In the genomic region with DNA sequence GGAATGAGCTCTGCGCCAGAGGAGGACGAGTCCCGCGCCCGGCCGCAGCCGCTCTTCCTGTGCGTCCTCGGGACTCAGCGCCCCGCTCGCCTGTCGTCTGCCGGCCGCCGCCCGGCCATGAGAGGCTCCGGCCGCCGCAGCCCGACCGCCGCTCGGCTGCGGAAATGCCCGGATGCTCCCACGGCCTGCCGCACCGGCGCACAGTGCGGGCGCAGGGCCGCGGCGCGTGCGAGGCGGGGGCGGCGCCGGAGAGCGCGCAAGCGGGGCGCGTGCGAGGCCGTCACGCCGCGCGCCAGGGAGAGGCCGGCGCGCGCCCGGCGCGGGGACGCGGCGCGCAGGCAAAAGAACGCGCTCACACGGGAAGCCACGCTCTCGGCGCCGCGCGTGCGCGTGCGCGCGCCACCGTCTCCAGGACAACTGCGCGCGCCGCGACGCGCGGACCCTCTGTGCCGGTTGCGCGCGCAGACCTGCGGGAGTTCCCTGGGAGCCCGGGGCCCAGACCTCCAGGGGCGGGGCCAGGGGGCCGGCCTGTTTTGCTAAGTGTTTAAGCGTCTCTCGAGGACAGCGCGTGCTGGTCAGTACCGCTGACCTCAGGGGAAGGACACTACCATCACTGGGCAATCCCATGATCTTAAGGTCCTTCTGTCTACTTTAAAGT, we compare ENCODE assay signal across 8 mouse cellular contexts. TPM values are rescaled to one million over a fixed set of nuclear protein-coding genes. Genes with fewer than 3 reads are reported as not detected.
DNase-seq lines count a peak whose midpoint lies in the region; ATAC-seq lines count a peak whose summit lies in the region.

A gene (minus strand): TSS at position 174 of the 658 bp plus-strand sequence.

- peak within 1 kb of the TSS; percentile 80 for H3K4me3 ChIP-seq in forebrain, embryonic 11.5 days (ENCODE audit: low read depth, low read length)
- H3K4me3 ChIP-seq in heart, embryonic 16.5 days (ENCODE audit: low read length) = peak within 1 kb of the TSS; percentile 89
- H3K4me3 ChIP-seq in liver, embryonic 15.5 days (replicated peaks) = peak within 1 kb of the TSS; percentile 62
- peak within 1 kb of the TSS; percentile 81 for H3K4me3 ChIP-seq in neural tube, embryonic 11.5 days (ENCODE audit: low read depth, low read length)

- peak within 1 kb of the TSS; percentile 82 for H3K9ac ChIP-seq in forebrain, embryonic 11.5 days (ENCODE audit: low read length)
- peak within 1 kb of the TSS; percentile 88 for H3K9ac ChIP-seq in heart, embryonic 16.5 days (ENCODE audit: low read length)
- peak within 1 kb of the TSS; percentile 30; the same call in 1 of the 2 replicates for H3K9ac ChIP-seq in liver, embryonic 15.5 days
- H3K9ac ChIP-seq in neural tube, embryonic 11.5 days (ENCODE audit: low read length) = peak within 1 kb of the TSS; percentile 77

- DNase-seq in CD4-positive helper T cell, adult 2 months (ENCODE audit: low read depth, low spot score) = peak; percentile 34
- DNase-seq in brain, embryonic 18.5 days (ENCODE audit: low read depth, low spot score) = peak; percentile 80
- peak; percentile 95 for DNase-seq in forebrain, embryonic 11.5 days (ENCODE audit: low spot score)
- DNase-seq in kidney, postnatal 36 days = peak; percentile 97 to 98
- DNase-seq in neural tube, embryonic 11.5 days (ENCODE audit: low spot score) = peak; percentile 95
- peak; percentile 76 for DNase-seq in telencephalon, adult 2 months (ENCODE audit: low read depth, low spot score)

- peak within 1 kb of the TSS; percentile 63 for H3K27ac ChIP-seq in forebrain, embryonic 11.5 days (ENCODE audit: low read depth, low read length)
- H3K27ac ChIP-seq in heart, embryonic 16.5 days (ENCODE audit: low read length) = peak within 1 kb of the TSS; percentile 71
- H3K27ac ChIP-seq in liver, embryonic 15.5 days (replicated peaks) = no peak within 1 kb of the TSS
- H3K27ac ChIP-seq in neural tube, embryonic 11.5 days (ENCODE audit: low read depth, low read length) = peak within 1 kb of the TSS; percentile 77

- H3K4me1 ChIP-seq in forebrain, embryonic 11.5 days (replicated peaks; ENCODE audit: control insufficient read depth, insufficient read depth, low read length) = 0 out of 2 replicates have a peak, but pooled peaks cover 2% of the 10 kb centered on the region
- H3K4me1 ChIP-seq in heart, embryonic 16.5 days (ENCODE audit: control insufficient read depth, insufficient read depth, low read length) = peaks cover 2% of the 10 kb centered on the region; the same call in 1 of the 2 replicates
- peaks cover 4% of the 10 kb centered on the region; the same call in 1 of the 2 replicates for H3K4me1 ChIP-seq in liver, embryonic 15.5 days (replicated peaks)
- peaks cover 2% of the 10 kb centered on the region; the same call in 1 of the 2 replicates for H3K4me1 ChIP-seq in neural tube, embryonic 11.5 days (ENCODE audit: control insufficient read depth, insufficient read depth, low read length)

- H3K27me3 ChIP-seq in forebrain, embryonic 11.5 days (ENCODE audit: control insufficient read depth, insufficient read depth, low read length) = no peaks in the 10 kb centered on the region; the same call in 1 of the 2 replicates
- peaks cover 6% of the 10 kb centered on the region for H3K27me3 ChIP-seq in heart, embryonic 16.5 days (ENCODE audit: control insufficient read depth, insufficient read depth, low read length)
- H3K27me3 ChIP-seq in liver, embryonic 15.5 days = peaks cover 67% of the 10 kb centered on the region
- H3K27me3 ChIP-seq in neural tube, embryonic 11.5 days (ENCODE audit: control insufficient read depth, insufficient read depth, low read length) = peaks cover 5% of the 10 kb centered on the region

- no peaks in the 10 kb centered on the region for H3K9me3 ChIP-seq in forebrain, embryonic 11.5 days (ENCODE audit: control insufficient read depth, low read length)
- H3K9me3 ChIP-seq in heart, embryonic 16.5 days (replicated peaks; ENCODE audit: control insufficient read depth, low read length) = no peaks in the 10 kb centered on the region
- H3K9me3 ChIP-seq in liver, embryonic 15.5 days (replicated peaks) = no peaks in the 10 kb centered on the region
- no peaks in the 10 kb centered on the region for H3K9me3 ChIP-seq in neural tube, embryonic 11.5 days (ENCODE audit: control insufficient read depth, low read length)

- peak within 1 kb of the TSS; percentile 96 for H3K4me2 ChIP-seq in forebrain, embryonic 11.5 days (ENCODE audit: low read depth, low read length, severe bottlenecking)
- H3K4me2 ChIP-seq in heart, embryonic 16.5 days (ENCODE audit: low read depth, low read length) = peak within 1 kb of the TSS; percentile 91
- H3K4me2 ChIP-seq in liver, embryonic 15.5 days = peak within 1 kb of the TSS; percentile 79
- H3K4me2 ChIP-seq in neural tube, embryonic 11.5 days (ENCODE audit: low read depth) = peak within 1 kb of the TSS; percentile 94

- peak; percentile 93 for ATAC-seq in forebrain, embryonic 11.5 days (replicated peaks; ENCODE audit: low FRiP score)
- ATAC-seq in heart, embryonic 16.5 days (replicated peaks; ENCODE audit: extremely low read depth, insufficient read depth, low FRiP score) = peak; percentile 93
- ATAC-seq in liver, embryonic 15.5 days (ENCODE audit: insufficient read depth) = peak; percentile 83
- ATAC-seq in neural tube, embryonic 11.5 days (ENCODE audit: insufficient read depth, low FRiP score, low TSS enrichment) = peak; percentile 97

- WGBS in forebrain, embryonic 11.5 days = under 1% methylated on average over 92 of the region's 99 CpGs
- 1% methylated on average over 99 of the region's 99 CpGs for WGBS in heart, embryonic 16.5 days
- WGBS in liver, embryonic 15.5 days (ENCODE audit: insufficient replicate concordance) = under 1% methylated on average over 87 of the region's 99 CpGs
- 0% methylated on average over 52 of the region's 99 CpGs for WGBS in neural tube, embryonic 11.5 days

- no peaks in the 10 kb centered on the region for H3K36me3 ChIP-seq in forebrain, embryonic 11.5 days (ENCODE audit: control insufficient read depth, insufficient read depth, low read length)
- no peaks in the 10 kb centered on the region for H3K36me3 ChIP-seq in heart, embryonic 16.5 days (ENCODE audit: control insufficient read depth, insufficient read depth)
- no peaks in the 10 kb centered on the region for H3K36me3 ChIP-seq in liver, embryonic 15.5 days (replicated peaks)
- no peaks in the 10 kb centered on the region for H3K36me3 ChIP-seq in neural tube, embryonic 11.5 days (ENCODE audit: control insufficient read depth, insufficient read depth, low read length)

RNA-seq across cellular contexts. Expression of the gene that starts here (rescaled TPM):
- polyA plus RNA-seq in forebrain, embryonic 11.5 days (2014; fragmentation: Nextera tagmentation; extraction: Ambion mirVana) = 13.0 and 15.2 TPM in 2 replicates
- 6.2 and 6.6 TPM in 2 replicates for polyA plus RNA-seq in heart, embryonic 16.5 days (2015; fragmentation: Nextera tagmentation; extraction: Ambion mirVana)
- 1.2 and 1.4 TPM in 2 replicates for polyA plus RNA-seq in liver, embryonic 15.5 days (2015; fragmentation: Nextera tagmentation; extraction: Ambion mirVana)
- 19.3 and 19.8 TPM in 2 replicates for polyA plus RNA-seq in neural tube, embryonic 11.5 days (2014; fragmentation: Nextera tagmentation; extraction: Ambion mirVana)

Comparison
In these comparisons a context has a peak if more than half of its experiments do, and no peak if none do; other contexts are left out.
1. DNase-seq: peak in every context shown above with its lines; median percentile 98 in kidney, postnatal 36 days; 95 in forebrain, embryonic 11.5 days; 95 in neural tube, embryonic 11.5 days; 80 in brain, embryonic 18.5 days; 76 in telencephalon, adult 2 months; 34 in CD4-positive helper T cell, adult 2 months.
2. H3K9ac ChIP-seq: peak in every context shown above with its lines; median percentile 88 in heart, embryonic 16.5 days; 82 in forebrain, embryonic 11.5 days; 77 in neural tube, embryonic 11.5 days; 30 in liver, embryonic 15.5 days.